Mouse (Mus musculus) monocyte, adult 5-6 weeks (primary cell): ENCODE data around the gene Ralgps2. TPM values are rescaled to one million over a fixed set of nuclear protein-coding genes. Genes with fewer than 3 reads are reported as not detected.

Experiments used
- ATAC-seq: fragments of 153-309, 156-312 bp; replicated peaks from 2 replicates; pipeline ENCODE4 v1.8.0; 2017; ENCODE audit warnings: mild to moderate bottlenecking; ENCODE audit not compliant: low TSS enrichment, insufficient number of reproducible peaks, severe bottlenecking, poor library complexity, low FRiP score
- total RNA-seq: library from RNA; stranded (forward); fragments of 200-1000, 200-491, 200-594 nt; gene quantifications from 3 replicates; pipeline ENCODE4 v1.2.3, GENCODE M21; 2017

The Ralgps2 gene
- total RNA-seq, 1 experiment from 2014 or later = 65.5 TPM

GRCm38 (mm10) chr1:156856666-156857065 is 82.8 kb downstream of the Ralgps2 start:
- no peak for ATAC-seq

DNA sequence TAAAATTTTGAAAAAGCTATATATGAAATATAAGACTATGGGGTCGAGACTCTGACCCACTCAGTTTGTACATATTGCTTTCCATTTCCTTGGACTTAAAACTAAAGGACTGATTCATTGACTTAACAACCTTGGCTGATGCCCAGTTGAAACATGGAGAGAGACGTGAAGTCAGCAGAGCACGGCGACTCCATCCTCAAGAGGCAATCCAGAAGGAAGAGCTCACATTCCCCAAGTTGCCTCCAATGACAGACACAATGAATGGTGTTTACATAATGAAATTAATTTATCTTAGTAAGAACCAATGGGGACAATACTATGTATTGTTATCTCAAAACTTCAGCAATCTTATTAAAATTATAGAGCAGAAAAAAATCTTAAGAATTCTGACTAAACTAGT is 84.9 kb downstream of the Ralgps2 start:
- ATAC-seq = no peak

DNA sequence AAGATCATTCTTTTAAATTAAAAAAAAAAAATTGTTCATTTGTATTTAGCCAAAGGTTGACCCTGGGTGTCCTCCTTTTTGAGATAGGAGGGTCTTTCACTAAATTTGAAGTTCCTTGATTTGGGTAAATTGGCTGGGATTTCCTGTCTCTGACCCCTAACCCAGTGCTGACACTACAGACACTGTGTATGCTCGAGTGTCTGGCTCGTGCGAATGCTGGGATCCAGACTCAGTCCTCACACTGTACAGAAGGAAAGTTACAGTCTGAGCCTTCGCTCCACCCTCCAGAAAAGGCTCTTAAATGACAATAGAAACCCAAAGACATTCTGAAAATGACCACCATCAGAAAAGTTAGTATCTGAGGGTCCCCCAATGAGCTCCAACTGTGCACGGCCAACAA is 86.6 kb downstream of the Ralgps2 start:
- no peak for ATAC-seq

GRCm38 (mm10) chr1:156852409-156852808 is 87.0 kb downstream of the Ralgps2 start:
- no peak for ATAC-seq

- no peak for ATAC-seq
Measured at GRCm38 (mm10) chr1:156847098-156847497, 92.3 kb downstream of the Ralgps2 start.

DNA sequence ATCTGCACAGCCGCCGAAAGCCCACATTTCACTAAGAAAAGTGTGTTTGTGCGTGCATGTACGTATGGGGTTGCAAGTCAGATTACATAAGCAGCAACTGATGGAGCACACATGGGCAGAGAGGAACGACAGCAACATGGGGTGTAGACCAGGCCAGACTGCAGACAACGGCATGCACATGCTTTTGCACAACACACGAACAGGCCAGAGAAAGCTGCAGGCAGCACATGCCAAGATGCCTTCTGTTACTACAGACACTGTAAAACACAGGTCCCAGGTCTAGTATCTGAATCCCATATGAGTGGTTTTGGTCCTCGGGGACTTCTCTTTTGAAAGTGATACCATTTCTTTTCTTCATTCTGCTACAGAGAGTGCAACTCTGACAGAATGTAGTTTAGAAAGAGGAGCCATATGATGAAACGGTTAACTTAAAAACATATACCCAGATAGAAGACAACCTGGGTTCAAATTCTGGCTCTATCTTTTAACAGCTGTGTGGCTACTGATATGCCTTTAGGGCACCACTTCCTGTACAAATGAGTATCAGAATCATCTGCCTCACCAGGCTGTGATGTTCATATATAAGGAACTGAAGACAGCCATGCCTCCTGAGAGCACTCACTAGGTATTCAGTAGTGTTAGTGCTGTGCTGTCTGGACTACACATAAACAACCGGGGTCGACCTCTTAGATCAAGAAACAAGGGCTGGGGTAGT is 97.6 kb downstream of the Ralgps2 start:
- no peak for ATAC-seq

GRCm38 (mm10) chr1:156838695-156839094 is 100.7 kb downstream of the Ralgps2 start:
- ATAC-seq = no peak

DNA sequence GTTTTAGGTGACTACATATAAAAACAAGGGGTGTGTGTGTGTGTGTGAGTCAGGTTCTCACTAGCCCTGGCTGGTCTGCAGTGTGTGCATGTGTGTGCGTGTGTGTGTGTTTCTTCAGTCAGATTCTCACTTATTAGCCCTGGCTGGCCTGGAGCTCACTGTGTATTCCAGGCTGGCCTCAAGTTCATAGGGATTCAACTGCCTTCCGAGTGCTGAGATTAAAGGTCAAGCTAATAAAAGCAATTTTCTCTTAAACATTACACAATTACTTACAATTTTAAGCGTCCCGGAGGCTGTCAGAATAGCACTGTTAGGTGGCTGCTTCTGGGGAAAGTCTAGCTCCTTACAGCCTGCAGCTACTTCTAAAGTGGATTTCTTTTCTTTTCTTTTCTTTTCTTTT is 101.2 kb downstream of the Ralgps2 start, which contains the start of gene Angptl1:
Angptl1 (plus strand) TSS at position 386 of the 400 bp plus-strand sequence.
- ATAC-seq = no peak

- no peak for ATAC-seq
Measured at GRCm38 (mm10) chr1:156819236-156819635, 120.2 kb downstream of the Ralgps2 start.

GRCm38 (mm10) chr1:156813485-156813884 is 125.9 kb downstream of the Ralgps2 start:
- ATAC-seq = no peak

DNA sequence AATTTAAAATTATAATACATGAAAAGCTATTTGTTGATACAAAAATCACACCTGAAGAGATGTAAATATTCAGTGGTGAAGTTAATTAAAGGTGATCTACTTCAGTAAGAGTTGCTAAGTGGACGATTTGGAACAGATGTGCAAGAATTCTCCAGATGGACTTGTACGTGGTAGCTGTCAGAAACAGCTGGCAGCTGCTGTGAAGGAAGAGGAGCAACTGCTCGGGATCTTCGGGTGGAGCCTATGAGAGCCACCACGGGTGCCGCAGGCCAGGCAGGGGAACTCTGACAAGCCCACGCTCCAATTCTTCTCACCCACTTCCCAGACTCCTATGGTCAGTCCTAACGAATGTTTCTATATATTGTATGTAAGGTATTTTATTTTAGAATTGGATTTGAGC is 126.7 kb downstream of the Ralgps2 start:
- no peak for ATAC-seq

- no peak for ATAC-seq
Measured at GRCm38 (mm10) chr1:156811928-156812327, 127.5 kb downstream of the Ralgps2 start.

DNA sequence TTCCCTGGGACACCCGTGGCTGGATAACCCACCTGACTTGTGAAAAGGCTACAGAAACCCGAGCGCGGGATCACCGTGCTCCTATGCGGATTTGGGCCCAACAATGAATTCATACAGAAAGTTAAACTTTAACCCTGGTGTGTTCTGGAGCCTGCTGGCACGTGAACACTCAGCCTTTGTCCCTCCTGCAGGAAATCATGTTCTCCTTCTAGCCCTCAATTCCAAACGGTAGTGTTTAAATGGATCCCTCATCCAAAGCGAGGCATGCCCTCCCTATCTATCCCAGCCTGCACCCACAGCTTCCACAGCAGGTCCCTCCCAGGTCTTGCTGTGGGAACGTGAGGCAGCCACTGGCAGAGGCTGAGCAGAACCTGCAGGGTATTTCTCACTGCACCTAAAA is 131.1 kb downstream of the Ralgps2 start:
- ATAC-seq = no peak

GRCm38 (mm10) chr1:156801276-156801675 is 138.2 kb downstream of the Ralgps2 start:
- ATAC-seq = no peak

DNA sequence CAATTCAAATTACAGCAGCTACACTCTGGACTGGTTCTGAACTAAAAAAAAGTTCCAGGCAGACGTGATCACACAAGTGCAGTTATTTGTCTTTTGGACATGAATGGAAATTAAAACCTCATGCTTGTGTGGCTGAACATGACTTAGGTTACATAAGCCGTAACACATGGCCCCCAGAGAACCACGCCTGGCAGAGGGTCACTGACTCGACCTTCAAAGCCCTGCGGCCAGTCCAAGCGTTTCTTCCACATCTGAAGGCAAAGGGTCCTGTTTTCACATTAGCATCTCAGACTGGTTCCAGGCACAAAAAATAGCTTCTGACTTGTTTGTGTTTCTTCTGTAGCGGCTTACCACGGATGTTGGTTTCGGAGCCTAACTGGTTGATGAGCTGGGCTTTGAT is 143.2 kb downstream of the Ralgps2 start:
- ATAC-seq = no peak

DNA sequence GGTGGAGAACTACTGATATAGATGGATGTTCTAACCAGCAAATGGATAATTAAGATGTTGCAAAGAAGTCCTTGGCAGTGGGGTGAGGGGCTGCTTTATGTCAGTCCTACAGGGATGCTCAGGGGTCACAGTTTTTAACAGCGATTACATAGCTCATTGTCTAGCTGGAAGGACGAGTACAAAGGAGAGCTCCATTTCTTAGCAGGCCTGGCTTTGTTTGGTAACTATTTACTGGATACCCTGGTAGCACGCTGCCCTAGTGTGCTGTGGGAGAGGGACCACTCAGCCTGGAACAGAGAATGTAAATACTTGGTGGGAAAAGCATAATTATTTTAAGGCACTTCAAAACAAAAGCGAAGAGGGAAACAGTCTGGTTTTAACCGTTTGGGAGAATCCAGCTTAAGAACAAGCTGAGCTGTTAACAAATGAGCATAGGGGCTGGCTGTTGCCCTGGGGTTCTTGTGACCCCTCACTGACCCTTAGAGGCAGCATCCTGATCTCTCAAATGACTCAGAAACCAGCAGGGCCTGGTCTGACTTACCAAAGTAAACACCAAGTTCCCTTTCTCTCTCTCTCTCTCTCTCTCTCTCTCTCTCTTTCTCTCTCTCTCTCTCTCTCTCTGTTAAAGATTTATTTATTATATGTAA is 149.5 kb downstream of the Ralgps2 start:
- ATAC-seq = no peak

GRCm38 (mm10) chr1:156787164-156787863 is 152.1 kb downstream of the Ralgps2 start:
- ATAC-seq = no peak

DNA sequence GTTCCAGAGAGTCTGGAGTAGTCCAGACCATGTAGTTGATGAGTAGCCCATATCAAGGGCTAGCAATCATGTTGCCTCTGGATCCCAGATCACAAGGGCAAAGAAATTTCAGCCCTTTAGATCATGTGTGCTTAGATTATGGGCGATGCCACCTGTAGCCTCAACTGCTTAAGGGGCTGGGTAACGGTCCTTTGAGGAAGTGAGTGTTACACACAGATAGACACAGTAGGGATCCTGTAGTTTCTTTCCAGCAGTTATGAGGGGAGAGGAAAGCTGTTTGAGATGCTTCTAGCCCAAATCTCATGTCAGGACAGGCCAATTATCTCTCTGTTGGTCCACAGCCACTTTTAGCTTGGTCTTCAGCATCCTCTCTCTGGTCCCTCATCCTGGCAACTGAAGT is 153.4 kb downstream of the Ralgps2 start:
- no peak for ATAC-seq

DNA sequence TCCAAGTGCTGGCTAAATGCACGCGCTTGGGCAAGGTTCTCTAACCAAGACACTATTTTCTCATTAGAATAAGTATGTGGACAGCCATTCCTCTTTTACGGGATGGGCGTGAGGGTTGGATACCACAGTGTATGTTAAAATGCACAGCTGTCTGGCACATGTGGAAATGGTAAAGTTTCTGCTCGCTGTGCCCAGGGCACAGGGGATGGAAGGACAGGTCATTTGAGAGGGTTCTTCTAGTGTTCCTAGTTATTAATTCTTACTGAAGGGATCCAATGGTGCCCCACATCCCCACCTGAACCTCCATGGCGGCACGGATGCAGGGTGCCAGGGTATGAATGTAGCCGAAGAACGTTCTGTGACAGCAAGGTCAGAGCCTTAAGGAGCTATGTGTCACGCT is 154.5 kb downstream of the Ralgps2 start:
- no peak for ATAC-seq

DNA sequence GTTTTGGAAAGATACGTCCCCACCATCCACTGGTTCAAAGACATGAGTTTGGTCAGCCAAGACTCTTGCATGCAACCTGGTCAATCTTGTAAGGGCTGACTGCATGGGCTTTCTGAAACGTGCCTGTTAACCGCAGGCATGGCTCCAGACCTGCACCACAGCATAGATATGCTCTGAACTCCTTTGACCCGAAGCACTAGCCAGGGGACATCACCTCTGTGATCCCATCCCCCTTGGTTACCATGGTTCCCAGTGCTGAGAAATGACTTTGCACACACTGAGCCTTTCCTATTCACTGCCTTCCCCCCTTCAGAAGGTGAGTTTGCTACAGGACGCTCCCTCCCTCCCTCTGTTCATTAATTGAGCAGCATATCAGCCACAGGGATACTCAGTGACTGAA is 155.3 kb downstream of the Ralgps2 start:
- no peak for ATAC-seq
